Mouse (Mus musculus) spleen, adult 2 months (tissue): ENCODE data around the gene Ptgds.

ENCODE experiments used
- CTCF ChIP-seq: fragments of 200-500 bp; IDR thresholded peaks from 2 replicates; pipeline ENCODE4 v1.5.1; 2011; ENCODE audit warnings: mild to moderate bottlenecking, inconsistent platforms; ENCODE audit not compliant: insufficient read depth, insufficient read length, insufficient replicate concordance; ENCODE audit errors: extremely low read depth
- POLR2A ChIP-seq: fragments of 200-500 bp; IDR thresholded peaks from 2 replicates; pipeline ENCODE4 v1.6.1; 2011; ENCODE audit warnings: low read depth, low read length, inconsistent platforms

- TF ChIP-seq POLR2A (no peak), CTCF (no peak)
Measured at GRCm38 (mm10) chr2:25498622-25499478, 29.0 kb upstream of the Ptgds start.
